Mouse (Mus musculus) erythroblast, embryonic 14.5 days (primary cell): ENCODE measurements around the gene Crtc1. TPM values are rescaled to one million over a fixed set of nuclear protein-coding genes. Genes with fewer than 3 reads are reported as not detected.

Experiments used
- H3K27me3 ChIP-seq: 2 replicates; pipeline ENCODE4 v1.6.1; 2012; ENCODE audit warnings: inconsistent platforms; ENCODE audit not compliant: control insufficient read depth
- H3K36me3 ChIP-seq: 2 replicates; pipeline ENCODE4 v1.6.1; 2012; ENCODE audit warnings: mild to moderate bottlenecking, inconsistent platforms; ENCODE audit not compliant: control insufficient read depth
- H3K4me1 ChIP-seq: 2 replicates; pipeline ENCODE4 v1.6.1; 2012; ENCODE audit warnings: inconsistent platforms; ENCODE audit not compliant: control insufficient read depth
- H3K4me3 ChIP-seq: replicated peaks from 2 replicates; pipeline ENCODE3; 2012; ENCODE audit warnings: moderate library complexity, mild to moderate bottlenecking, inconsistent platforms
- H3K9me3 ChIP-seq: 2 replicates; pipeline ENCODE4 v1.6.1; 2012; ENCODE audit warnings: low read length, inconsistent platforms, mixed read lengths; ENCODE audit not compliant: control insufficient read depth
- GATA1 ChIP-seq: IDR thresholded peaks from 2 replicates; pipeline ENCODE4 v1.6.1; 2012; ENCODE audit warnings: low read length, inconsistent platforms, mixed read lengths
- TAL1 ChIP-seq: IDR thresholded peaks from 3 replicates; pipeline ENCODE4 v1.6.1; 2012; ENCODE audit warnings: low read length, inconsistent platforms, mixed read lengths
- polyA plus RNA-seq: library from polyadenylated mRNA; stranded (reverse); fragments of >175 nt; gene quantifications from 2 replicates; pipeline ENCODE4 v1.2.3, GENCODE M21; 2012

Crtc1 gene
- polyA plus RNA-seq, 1 experiment = 1.8 TPM

DNA sequence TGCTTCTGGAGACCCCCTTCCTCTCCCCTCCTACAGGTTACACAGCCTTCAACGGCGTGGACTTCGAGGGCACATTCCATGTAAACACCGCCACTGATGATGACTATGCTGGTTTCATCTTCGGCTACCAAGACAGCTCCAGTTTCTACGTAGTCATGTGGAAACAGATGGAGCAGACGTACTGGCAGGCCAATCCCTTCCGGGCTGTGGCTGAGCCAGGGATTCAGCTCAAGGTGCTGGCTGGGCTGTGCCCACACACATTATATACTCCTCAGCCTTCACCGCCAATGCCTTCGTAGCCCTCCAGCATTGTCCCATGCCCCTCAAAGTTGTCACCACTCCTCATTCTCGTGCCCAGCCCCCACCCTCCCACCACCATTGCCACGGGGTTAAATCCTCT lies 59.3 kb downstream of the Crtc1 start:
- peaks cover 21% of the 10 kb centered on the region for H3K4me1 ChIP-seq
- peaks cover under 1% of the 10 kb centered on the region; the same call in 1 of the 2 replicates for H3K36me3 ChIP-seq
- peaks cover 59% of the 10 kb centered on the region for H3K27me3 ChIP-seq
- TF ChIP-seq TAL1 = no peak
- no peak for TF ChIP-seq GATA1
- no peak overlapping the region for H3K4me3 ChIP-seq
- H3K9me3 ChIP-seq = peaks cover 18% of the 10 kb centered on the region

DNA sequence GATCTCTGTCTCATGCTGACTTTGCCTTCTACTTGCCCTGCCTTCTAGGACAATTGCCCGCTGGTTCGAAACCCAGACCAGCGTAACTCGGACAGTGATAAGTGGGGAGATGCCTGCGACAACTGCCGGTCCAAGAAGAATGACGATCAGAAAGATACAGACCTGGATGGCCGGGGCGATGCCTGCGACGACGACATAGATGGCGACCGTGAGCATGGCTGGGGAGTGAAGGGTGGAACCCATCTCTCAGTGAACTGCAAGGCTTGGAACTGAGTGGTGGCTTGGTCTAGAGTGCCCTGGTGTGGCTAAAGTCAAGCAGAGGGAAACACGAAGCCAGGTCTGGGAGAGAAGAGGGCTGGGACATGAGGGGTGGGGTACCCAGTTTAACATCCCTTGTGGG lies 62.3 kb downstream of the Crtc1 start:
- TF ChIP-seq TAL1 = no peak
- TF ChIP-seq GATA1 = no peak
- H3K27me3 ChIP-seq = peaks cover 89% of the 10 kb centered on the region
- no peaks in the 10 kb centered on the region for H3K36me3 ChIP-seq
- H3K9me3 ChIP-seq = peaks cover 36% of the 10 kb centered on the region
- H3K4me3 ChIP-seq = no peak overlapping the region
- peaks cover 35% of the 10 kb centered on the region for H3K4me1 ChIP-seq

DNA sequence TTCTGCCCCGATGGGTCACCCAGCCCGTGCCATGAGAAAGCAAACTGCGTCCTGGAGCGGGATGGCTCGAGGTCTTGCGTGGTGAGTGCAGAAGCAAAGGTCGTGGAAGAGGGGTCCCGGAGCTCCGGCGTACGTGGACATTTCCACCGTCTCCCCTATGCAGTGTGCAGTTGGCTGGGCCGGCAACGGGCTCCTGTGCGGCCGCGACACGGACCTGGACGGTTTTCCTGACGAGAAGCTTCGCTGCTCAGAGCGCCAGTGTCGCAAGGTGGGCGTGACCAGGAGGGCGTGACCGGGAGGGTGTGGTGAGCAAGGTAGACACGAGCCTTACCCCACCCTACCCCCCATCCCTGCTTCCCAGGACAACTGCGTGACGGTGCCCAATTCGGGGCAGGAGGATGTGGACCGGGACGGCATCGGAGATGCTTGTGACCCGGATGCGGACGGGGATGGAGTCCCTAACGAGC lies 63.1 kb downstream of the Crtc1 start:
- no peaks in the 10 kb centered on the region for H3K36me3 ChIP-seq
- peaks cover 95% of the 10 kb centered on the region for H3K27me3 ChIP-seq
- peaks cover 36% of the 10 kb centered on the region for H3K9me3 ChIP-seq
- H3K4me3 ChIP-seq = no peak overlapping the region
- TF ChIP-seq TAL1 (no peak), GATA1 (no peak)
- H3K4me1 ChIP-seq = peaks cover 35% of the 10 kb centered on the region

DNA sequence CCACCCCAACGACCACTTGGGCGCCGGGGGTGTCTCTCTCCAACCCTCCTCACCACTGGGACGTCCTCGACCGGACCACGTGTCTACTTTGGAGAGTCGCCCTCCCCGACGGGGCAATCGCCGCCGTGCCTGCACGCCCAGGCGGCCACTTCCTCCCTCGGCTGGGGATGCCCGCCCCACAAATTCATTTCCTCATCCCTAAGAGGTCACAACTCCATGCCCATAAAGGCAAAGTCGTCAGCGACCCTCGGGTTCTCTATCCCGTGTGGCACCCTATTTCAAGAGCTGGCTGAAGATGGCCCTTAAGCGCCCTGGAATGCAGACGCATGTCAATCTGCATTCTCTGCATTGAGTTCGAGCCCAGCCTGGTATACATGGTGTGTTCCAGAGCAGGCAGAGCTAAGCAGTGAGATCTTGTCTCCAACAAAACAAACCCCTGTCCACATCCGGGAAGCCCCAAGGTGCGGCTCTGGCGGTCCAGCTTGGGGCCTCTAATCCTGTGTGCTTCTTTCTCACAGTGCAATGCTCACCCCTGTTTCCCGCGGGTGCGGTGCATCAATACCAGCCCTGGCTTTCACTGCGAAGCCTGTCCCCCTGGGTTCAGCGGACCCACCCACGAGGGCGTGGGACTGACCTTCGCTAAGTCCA lies 64.0 kb downstream of the Crtc1 start:
- TF ChIP-seq GATA1 (no peak), TAL1 (no peak)
- Histone ChIP-seq H3K9me3 (peaks cover 36% of the 10 kb centered on the region), H3K27me3 (peaks cover 99% of the 10 kb centered on the region), H3K4me1 (peaks cover 36% of the 10 kb centered on the region), H3K36me3 (no peaks in the 10 kb centered on the region), H3K4me3 (no peak overlapping the region)

DNA sequence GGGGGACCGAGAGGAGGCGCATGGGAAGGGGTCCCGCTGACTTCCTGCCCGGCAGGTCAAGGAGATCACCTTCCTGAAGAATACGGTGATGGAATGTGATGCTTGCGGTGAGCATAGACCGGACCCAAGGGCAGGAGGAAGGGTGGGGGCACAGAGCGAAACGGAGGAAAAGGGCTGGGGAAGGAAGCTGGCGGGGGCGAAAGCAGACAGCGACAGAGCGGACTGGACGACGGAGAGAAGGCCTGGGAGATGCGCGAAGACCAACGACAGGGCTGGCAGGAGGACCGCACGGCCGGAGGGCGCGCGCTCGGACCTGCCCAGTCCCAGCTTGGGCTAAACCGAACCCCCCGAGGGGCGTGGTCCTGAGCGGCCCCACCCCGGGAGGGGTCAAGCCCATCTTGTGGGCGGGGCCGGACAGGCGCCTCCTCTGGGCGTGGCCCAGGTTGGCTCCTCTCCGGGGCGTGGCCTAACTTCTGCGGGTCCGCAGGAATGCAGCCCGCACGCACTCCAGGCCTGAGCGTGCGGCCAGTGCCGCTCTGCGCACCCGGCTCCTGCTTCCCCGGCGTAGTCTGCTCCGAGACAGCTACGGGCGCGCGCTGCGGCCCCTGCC lies 65.0 kb downstream of the Crtc1 start:
- TF ChIP-seq TAL1 = no peak
- no peak for TF ChIP-seq GATA1
- Histone ChIP-seq H3K36me3 (no peaks in the 10 kb centered on the region), H3K27me3 (peaks cover 96% of the 10 kb centered on the region), H3K9me3 (peaks cover 36% of the 10 kb centered on the region), H3K4me1 (peaks cover 42% of the 10 kb centered on the region), H3K4me3 (peak overlapping the region; percentile 38)

DNA sequence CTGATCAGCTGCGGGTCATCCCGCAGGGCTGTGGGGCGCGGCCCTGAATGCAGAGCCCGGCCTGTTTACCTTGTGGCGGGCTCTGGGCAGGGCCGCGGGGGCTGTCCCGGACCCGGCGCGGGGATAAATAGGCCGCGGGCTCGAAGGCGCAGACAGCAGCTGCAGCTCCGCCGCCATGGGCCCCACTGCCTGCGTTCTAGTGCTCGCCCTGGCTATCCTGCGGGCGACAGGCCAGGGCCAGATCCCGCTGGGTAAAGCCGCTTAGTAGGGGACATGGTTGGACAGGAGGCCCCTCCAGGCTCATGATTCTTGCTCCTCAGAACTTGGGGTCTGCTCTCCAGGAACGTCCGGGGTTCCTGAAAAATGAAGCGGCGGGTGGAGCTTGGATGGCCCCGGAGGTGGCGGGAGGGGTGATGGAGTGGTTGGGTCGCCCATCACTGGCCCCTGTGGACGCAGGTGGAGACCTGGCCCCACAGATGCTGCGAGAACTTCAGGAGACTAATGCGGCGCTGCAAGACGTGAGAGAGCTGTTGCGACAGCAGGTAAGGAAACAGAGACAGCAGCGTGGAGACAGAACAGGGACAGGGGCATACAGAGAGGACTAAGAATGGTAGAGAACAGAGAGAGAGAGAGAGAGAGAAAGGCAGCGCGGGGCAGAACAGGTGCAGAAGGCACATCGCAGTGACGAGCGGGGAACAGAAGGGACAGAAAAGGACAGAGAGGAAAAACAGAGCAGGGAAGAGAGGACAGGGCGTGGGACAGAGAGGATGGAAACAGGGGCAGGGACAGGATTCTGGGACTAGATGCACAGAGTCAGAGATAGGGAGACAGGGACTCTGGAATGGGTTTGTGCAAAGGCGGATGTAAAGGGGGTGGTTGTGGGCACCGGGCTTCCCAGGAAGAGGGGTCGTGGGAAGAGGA lies 65.7 kb downstream of the Crtc1 start, which contains the start of gene Comp:
TSS of gene Comp (plus strand) at position 162 of the 921 bp plus-strand sequence.
- Histone ChIP-seq H3K36me3 (no peaks in the 10 kb centered on the region), H3K27me3 (peaks cover 91% of the 10 kb centered on the region), H3K9me3 (peaks cover 36% of the 10 kb centered on the region), H3K4me3 (peak within 1 kb of the TSS; percentile 38), H3K4me1 (peaks cover 42% of the 10 kb centered on the region)
- TF ChIP-seq TAL1 = no peak
- no peak for TF ChIP-seq GATA1

DNA sequence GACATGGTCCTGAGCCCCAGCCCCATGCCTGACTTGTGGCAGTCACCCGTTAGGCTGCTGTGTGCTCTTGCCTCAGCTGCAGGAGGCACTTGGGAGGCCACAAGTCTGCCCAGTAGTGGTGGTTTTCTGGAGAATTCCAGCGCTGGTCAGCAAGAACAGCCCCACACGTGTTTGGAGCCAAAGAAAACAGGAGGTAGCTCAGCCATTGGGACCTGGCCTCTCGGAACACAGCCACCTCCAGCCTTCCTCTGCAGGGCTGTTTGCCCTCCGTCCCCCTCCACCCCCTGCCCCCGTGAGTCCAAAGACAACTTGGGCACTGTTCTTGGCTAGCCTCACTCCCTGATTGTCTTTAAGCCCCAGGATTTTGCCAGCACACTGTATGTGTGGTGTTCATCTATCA lies 67.4 kb downstream of the Crtc1 start:
- H3K9me3 ChIP-seq = peaks cover 34% of the 10 kb centered on the region
- TF ChIP-seq TAL1 (no peak), GATA1 (no peak)
- peaks cover 74% of the 10 kb centered on the region for H3K27me3 ChIP-seq
- peaks cover 39% of the 10 kb centered on the region for H3K4me1 ChIP-seq
- H3K4me3 ChIP-seq = no peak overlapping the region
- H3K36me3 ChIP-seq = no peaks in the 10 kb centered on the region

DNA sequence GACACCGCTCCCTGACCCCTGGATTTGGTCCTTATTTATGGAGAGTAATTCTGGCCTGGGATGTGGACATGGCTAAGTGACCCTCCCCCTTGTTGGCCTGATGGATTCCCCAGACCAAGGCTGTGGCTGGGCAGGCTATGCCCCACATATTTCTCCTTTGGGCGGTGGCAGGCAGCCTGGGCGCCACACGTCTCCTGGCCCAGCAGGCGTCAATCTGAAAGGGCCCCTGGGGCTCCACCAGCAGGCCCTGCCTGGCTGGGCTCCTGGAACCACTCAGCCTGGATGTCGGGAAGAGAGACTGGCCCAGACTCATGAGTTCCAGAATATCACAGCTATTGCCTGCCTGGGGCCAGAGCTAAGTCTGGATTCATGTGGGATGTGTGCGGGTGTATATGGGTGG lies 68.9 kb downstream of the Crtc1 start:
- Histone ChIP-seq H3K27me3 (peaks cover 59% of the 10 kb centered on the region), H3K4me1 (peaks cover 39% of the 10 kb centered on the region), H3K9me3 (peaks cover 23% of the 10 kb centered on the region), H3K36me3 (no peaks in the 10 kb centered on the region), H3K4me3 (no peak overlapping the region)
- TF ChIP-seq TAL1 = no peak
- no peak for TF ChIP-seq GATA1

DNA sequence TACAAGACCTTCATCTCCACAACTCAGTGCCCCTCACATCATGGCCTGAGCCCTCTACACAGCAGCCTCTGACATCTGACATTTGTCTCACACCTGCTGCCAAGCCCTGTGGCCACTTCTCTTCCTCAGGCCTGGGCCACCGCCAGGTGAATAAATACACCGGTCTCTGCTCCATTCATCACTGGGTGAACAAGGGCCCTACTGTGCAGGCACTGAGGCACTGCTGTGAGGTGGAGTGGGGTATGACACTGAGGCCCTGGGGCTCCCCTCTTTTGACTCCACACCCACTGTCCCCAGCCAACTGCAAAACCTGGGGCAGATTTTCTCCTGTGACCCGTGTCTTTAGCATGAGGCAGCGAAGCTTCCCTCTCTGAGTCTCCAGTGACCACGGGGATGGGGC lies 72.8 kb downstream of the Crtc1 start:
- peaks cover 28% of the 10 kb centered on the region for H3K27me3 ChIP-seq
- no peaks in the 10 kb centered on the region for H3K9me3 ChIP-seq
- TF ChIP-seq GATA1 (no peak), TAL1 (no peak)
- H3K36me3 ChIP-seq = no peaks in the 10 kb centered on the region
- peaks cover 22% of the 10 kb centered on the region for H3K4me1 ChIP-seq
- no peak overlapping the region for H3K4me3 ChIP-seq
